Mouse (Mus musculus): ENCODE data around the gene Umps.
A peak's percentile ranks its signal among the peaks of the same experiment; 100 is the strongest.

Gene Umps

DNA sequence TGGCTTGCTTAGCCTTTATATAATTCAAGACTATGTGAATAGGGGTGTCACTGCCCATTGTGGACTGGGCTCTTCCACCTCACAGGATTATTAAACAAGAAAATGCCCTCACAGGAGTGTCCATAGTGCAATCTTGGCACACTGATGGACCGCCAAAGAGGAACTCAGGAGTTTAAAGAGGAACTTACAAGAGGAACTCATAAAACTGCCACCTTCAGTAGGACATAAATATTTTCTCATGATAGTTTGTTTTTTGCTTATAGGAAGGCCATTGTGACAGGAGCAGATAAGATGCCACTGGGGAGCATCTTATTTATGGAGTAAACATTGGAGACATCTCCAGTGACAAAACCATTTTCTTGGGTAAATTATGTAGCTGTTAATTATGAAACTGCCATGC is 12.0 kb downstream of the Umps start:
- DNase-seq (ENCODE audit: low spot score), result no peak

GRCm38 (mm10) chr16:33953008-33953407 is 13.8 kb downstream of the Umps start:
- DNase-seq (ENCODE audit: low spot score), result no peak

- DNase-seq (ENCODE audit: low spot score), result peak; percentile 76
Measured at GRCm38 (mm10) chr16:33950830-33951229, 16.0 kb downstream of the Umps start.

- DNase-seq (ENCODE audit: low spot score), result no peak
Measured at GRCm38 (mm10) chr16:33950386-33950785, 16.5 kb downstream of the Umps start.

GRCm38 (mm10) chr16:33947664-33948571 is 18.9 kb downstream of the Umps start:
- DNase-seq (ENCODE audit: low spot score), result peak; percentile 50

- no peak for DNase-seq (ENCODE audit: low spot score)
Measured at GRCm38 (mm10) chr16:33946021-33946420, 20.8 kb downstream of the Umps start.

DNA sequence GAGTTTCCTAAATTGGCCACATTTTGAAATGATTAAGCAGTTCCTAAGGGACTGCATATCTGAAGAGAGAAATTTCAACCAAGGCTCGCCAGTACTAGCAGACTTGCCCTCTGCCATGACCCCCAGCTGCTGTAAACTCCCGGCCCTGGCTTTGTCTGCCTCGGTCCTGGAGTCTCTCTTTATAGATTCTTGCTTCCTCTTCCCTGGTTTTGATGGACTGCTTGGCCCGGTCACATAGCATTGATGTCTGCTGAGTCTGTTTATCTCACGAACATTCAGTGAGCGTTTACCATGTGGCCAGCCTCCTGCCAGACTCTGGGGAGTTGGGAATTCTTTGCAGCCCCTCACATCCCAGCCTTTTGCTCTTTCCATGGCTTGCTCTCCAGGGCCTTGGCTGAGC is 22.1 kb downstream of the Umps start:
- DNase-seq (ENCODE audit: low spot score), result peak; percentile 67

DNA sequence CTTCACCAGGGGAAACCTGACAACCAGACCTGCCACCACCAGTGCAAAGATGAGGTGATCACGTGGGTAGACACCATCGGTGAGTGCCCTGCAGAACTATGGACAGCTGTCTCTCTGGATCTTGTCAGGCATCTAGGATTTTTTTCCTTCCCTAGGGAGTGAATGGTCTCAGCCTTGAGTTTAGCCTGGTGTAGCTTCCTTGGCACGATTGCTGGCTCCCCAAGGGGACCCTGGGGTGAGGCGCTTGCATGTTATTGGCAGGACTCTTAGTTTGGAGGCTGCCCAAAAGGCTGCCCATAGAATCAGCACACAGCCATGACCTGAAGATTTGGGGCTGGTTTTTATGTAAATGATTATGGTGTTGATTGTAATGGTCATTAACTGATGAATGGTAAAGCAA is 22.7 kb downstream of the Umps start:
- DNase-seq (ENCODE audit: low spot score), result no peak

DNA sequence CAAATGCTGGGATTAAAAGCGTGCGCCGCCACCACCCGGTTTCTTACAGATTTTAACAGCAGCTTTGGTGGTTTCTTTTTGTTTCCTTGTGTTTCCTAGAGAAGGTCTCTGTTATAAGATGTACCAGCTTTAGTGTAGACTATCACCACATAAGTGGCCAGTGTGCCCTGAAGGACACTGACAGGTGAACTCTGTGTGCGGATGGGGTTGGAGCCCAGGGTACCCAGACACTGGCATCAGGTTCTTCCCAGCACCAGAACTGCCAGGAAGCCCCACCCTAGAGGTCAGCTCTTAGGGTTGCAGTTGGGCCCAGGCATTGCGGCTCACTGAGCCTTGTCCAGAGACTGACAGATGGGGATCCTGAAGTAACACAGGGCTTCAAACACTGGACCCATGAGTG is 23.4 kb downstream of the Umps start:
- DNase-seq (ENCODE audit: low spot score), result no peak

GRCm38 (mm10) chr16:33942341-33942740 is 24.5 kb downstream of the Umps start:
- peak; percentile 39 for DNase-seq (ENCODE audit: low spot score)

- no peak for DNase-seq (ENCODE audit: low spot score)
Measured at GRCm38 (mm10) chr16:33941271-33941781, 25.5 kb downstream of the Umps start.

- no peak for DNase-seq (ENCODE audit: low spot score)
Measured at GRCm38 (mm10) chr16:33940095-33940494, 26.7 kb downstream of the Umps start.

GRCm38 (mm10) chr16:33939636-33940035 is 27.2 kb downstream of the Umps start:
- no peak for DNase-seq (ENCODE audit: low spot score)

- no peak for DNase-seq (ENCODE audit: low spot score)
Measured at GRCm38 (mm10) chr16:33939133-33939531, 27.7 kb downstream of the Umps start.

DNA sequence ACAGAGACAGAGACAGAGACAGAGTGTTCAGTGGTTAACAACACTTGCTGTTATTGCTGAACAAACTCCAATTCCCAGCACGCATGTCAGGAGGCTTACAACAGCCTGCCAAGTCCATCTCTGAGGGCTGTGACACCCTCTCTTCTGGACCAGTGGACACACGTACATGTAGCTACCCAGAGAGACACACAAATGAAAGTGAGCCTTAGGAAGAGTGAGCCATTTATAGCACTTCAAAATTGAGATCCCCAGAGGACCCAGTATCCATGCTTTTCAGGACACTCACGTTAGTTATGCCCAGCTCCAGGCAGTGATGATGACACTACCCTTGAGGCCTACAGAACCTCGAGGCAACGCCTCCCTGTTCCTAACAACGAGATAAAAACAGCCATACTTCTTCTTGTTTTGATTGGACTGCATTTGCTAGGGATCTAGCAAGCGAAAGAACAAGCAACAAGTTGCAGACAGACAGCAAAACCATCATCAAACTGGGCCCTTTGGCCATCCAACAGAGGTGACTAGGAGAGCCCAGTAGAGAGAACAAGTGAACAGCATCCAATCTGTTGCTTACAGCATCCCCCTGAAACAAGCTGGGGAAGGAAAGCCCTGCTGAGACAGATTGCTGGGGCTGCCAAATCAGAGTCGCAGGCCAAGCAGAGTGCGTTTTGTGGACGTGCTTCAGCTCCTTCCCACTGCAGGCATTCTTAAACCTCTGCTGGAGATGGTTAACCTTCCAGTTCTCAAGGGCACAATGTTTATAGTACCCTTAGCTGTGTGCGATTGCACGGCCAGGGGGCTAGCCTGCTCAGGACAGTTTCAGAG is 28.3 kb downstream of the Umps start:
- no peak for DNase-seq (ENCODE audit: low spot score)

- DNase-seq (ENCODE audit: low spot score), result no peak
Measured at GRCm38 (mm10) chr16:33937567-33937966, 29.3 kb downstream of the Umps start.

GRCm38 (mm10) chr16:33936885-33937284 is 30.0 kb downstream of the Umps start:
- no peak for DNase-seq (ENCODE audit: low spot score)

GRCm38 (mm10) chr16:33935407-33935785 is 31.4 kb downstream of the Umps start:
- no peak for DNase-seq (ENCODE audit: low spot score)

DNA sequence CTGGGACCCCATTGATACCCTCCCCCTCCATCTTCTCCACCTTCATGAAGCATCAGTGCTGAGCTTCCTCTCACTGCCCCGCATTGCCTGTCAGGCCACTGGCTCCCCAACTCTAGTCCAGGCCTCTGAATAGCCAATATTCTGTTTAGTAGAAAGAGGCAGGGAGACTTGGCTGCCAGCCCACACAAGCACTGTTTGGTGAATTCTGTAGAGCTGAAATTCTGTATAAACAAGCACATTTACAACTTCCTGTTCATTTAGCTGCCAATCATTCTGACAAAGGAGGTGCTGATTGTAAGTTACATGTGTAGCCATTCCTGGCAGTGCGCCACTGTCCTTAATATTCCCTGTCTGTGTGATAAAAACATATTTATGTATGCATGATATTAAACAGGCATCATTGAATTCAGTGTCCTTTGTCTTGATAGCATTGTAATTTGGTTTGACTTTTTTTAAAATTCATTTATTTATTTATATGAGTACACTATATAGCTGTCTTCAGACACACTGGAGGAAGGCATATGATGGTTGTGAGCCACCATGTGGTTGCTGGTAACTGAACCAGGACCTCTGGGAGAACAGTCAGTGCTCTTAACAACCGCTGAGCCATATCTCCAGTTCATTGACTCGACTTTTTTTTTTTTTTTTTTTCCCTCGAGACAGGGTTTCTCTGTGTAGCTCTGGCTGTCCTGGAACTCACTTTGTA is 32.0 kb downstream of the Umps start:
- DNase-seq (ENCODE audit: low spot score), result no peak

- DNase-seq (ENCODE audit: low spot score), result no peak
Measured at GRCm38 (mm10) chr16:33933411-33933810, 33.4 kb downstream of the Umps start.

DNA sequence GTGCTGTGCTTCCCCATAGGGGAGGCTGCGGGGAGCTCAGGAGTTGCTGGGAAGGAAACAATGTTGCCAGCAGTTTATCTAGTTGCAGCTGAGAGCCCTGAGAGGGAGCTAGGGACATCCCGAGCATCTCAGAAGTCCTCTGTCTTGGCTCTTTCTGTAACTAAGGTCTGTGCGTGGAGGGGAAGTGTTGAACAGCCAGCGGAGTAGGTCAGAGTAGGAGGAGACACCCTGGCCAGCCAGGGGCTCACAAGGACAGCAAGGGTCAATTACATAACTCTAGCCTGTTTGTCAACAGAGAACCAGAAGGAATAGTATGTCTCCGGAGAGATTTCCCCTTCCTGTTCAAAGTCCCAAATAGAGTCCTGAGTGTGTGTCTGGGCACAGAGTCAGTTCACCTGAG is 34.7 kb downstream of the Umps start:
- no peak for DNase-seq (ENCODE audit: low spot score)

DNA sequence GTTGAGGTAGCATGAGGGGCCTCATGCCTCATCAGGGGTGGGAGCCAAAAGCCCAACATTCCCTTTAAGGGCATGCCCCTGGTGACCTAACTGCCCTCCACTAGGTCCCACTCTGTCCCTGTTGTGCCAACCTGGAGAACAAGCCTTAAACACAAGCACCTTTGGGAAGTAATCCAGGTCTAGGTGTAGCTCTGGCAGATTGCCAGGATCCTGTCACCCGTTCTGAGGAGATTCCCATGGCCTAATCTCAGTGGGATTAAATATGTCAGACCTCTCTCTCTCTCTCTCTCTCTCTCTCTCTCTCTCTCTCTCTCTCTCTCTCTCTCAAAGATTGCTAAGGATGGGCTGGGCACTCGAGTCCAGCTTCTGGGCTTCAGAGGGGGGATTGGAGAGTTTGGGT is 35.2 kb downstream of the Umps start:
- no peak for DNase-seq (ENCODE audit: low spot score)
